Mouse (Mus musculus): ENCODE results near the gene Ptprg. TPM values are rescaled to one million over a fixed set of nuclear protein-coding genes. Genes with fewer than 3 reads are reported as not detected.

The Ptprg gene
- polyA plus RNA-seq, 1 experiment from 2014 or later: 15.8 TPM

DNA sequence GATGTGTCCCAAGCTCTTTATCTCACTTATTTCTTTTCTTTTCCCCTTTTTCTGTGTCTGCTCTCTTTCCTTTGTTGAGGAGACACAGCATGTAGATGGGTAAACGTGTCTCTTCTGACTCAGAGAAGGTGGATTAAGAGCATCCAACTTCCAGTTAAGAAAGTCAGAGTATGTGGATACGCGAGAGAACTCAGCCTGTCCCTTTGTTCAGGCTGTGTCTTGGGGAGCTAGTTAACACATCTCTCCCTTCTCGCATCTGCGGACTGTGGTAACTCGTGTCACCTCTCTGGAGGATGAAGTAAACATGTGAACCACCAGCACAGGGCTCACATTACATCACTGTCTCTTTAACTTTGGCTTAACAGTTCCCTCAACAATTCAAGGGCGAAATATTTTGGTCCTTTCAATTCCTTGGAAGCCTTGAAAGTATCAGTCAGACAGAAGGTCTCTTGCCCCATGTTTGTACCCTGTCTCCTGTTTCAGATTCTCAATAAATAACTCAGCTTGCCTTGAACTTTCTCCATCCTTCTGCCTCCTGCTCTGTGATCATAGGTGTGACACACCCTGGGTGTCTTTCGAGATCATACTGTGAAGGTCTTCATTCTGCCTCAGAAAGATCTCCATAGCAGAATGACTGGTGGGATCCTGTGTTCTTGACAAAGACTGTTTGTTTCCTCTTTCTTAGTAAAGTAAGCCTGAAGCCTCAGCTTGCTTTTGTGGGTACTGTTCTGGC is 51.0 kb downstream of the Ptprg start:
- H3K9me3 ChIP-seq (ENCODE audit: control insufficient read depth, low read length): no peaks in the 10 kb centered on the region
- no peak overlapping the region for H3K4me2 ChIP-seq (ENCODE audit: low read length)
- no peaks in the 10 kb centered on the region for H3K27me3 ChIP-seq (ENCODE audit: control insufficient read depth, insufficient read depth, low read length)
- no peak for ATAC-seq (ENCODE audit: insufficient number of reproducible peaks, insufficient read depth, low FRiP score, low read depth)
- no peak overlapping the region for H3K27ac ChIP-seq (replicated peaks in 1 of 2; ENCODE audit: control insufficient read depth in 1 of 2, insufficient read depth in 1 of 2, low read depth in 2 of 2, low read length in 2 of 2)
- no peaks in the 10 kb centered on the region for H3K36me3 ChIP-seq (ENCODE audit: control insufficient read depth, insufficient read depth, low read length)
- no peak overlapping the region for H3K4me3 ChIP-seq (ENCODE audit: control insufficient read depth in 1 of 2, insufficient read depth in 1 of 2, low read depth in 1 of 2, low read length in 2 of 2)
- WGBS: 62% methylated on average over 8 of the region's 8 CpGs
- 0 out of 4 replicates have a peak, but pooled peaks cover 0 to 3% of the 10 kb centered on the region in 2 experiments for H3K4me1 ChIP-seq (ENCODE audit: control insufficient read depth in 2 of 2, insufficient read depth in 2 of 2, low read length in 2 of 2)
- H3K9ac ChIP-seq (ENCODE audit: low read length): no peak overlapping the region

DNA sequence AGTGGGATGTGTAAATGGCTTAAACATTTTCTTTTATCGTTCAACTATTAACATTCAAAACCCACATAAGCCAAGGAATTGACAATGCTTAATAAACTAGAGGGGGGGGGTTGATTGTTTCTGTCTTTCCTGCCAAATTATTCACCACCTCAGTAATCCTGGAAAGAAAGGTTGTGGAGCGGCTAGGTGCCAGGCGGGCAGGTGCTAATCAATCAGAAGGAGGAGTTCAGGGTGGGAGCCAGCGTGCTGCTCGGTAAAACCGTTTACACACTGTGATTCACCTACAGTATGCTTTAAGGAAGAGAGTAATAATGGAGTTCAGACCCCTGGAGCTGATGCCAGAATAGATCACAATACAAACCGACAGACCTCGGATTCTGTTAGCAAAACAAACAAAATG is 55.0 kb downstream of the Ptprg start:
- ATAC-seq (ENCODE audit: insufficient number of reproducible peaks, insufficient read depth, low FRiP score, low read depth): no peak
- Histone ChIP-seq H3K4me2 (ENCODE audit: low read length) (no peak overlapping the region), H3K9ac (ENCODE audit: low read length) (no peak overlapping the region), H3K27me3 (ENCODE audit: control insufficient read depth, insufficient read depth, low read length) (no peaks in the 10 kb centered on the region), H3K9me3 (ENCODE audit: control insufficient read depth, low read length) (no peaks in the 10 kb centered on the region), H3K36me3 (ENCODE audit: control insufficient read depth, insufficient read depth, low read length) (no peaks in the 10 kb centered on the region), H3K4me3 (ENCODE audit: control insufficient read depth in 1 of 2, insufficient read depth in 1 of 2, low read depth in 1 of 2, low read length in 2 of 2) (no peak overlapping the region), H3K4me1 (ENCODE audit: control insufficient read depth in 2 of 2, insufficient read depth in 2 of 2, low read length in 2 of 2) (0 out of 4 replicates have a peak, but pooled peaks cover 0 to 3% of the 10 kb centered on the region in 2 experiments), H3K27ac (replicated peaks in 1 of 2; ENCODE audit: control insufficient read depth in 1 of 2, insufficient read depth in 1 of 2, low read depth in 2 of 2, low read length in 2 of 2) (no peak overlapping the region)
- WGBS: 64% methylated on average over 8 of the region's 8 CpGs

GRCm38 (mm10) chr14:11609857-11610582 is 56.7 kb downstream of the Ptprg start:
- no peaks in the 10 kb centered on the region for H3K9me3 ChIP-seq (ENCODE audit: control insufficient read depth, low read length)
- no peaks in the 10 kb centered on the region for H3K36me3 ChIP-seq (ENCODE audit: control insufficient read depth, insufficient read depth, low read length)
- ATAC-seq (ENCODE audit: insufficient number of reproducible peaks, insufficient read depth, low FRiP score, low read depth): no peak
- H3K9ac ChIP-seq (ENCODE audit: low read length): no peak overlapping the region
- H3K4me2 ChIP-seq (ENCODE audit: low read length): no peak overlapping the region
- no peak overlapping the region for H3K4me3 ChIP-seq (ENCODE audit: control insufficient read depth in 1 of 2, insufficient read depth in 1 of 2, low read depth in 1 of 2, low read length in 2 of 2)
- H3K4me1 ChIP-seq (ENCODE audit: control insufficient read depth in 2 of 2, insufficient read depth in 2 of 2, low read length in 2 of 2): peaks cover 0 to 4% of the 10 kb centered on the region in 2 experiments; a peak in 1 of 4 replicates
- H3K27me3 ChIP-seq (ENCODE audit: control insufficient read depth, insufficient read depth, low read length): no peaks in the 10 kb centered on the region
- WGBS: 87% methylated on average over 7 of the region's 7 CpGs
- no peak overlapping the region for H3K27ac ChIP-seq (replicated peaks in 1 of 2; ENCODE audit: control insufficient read depth in 1 of 2, insufficient read depth in 1 of 2, low read depth in 2 of 2, low read length in 2 of 2)

DNA sequence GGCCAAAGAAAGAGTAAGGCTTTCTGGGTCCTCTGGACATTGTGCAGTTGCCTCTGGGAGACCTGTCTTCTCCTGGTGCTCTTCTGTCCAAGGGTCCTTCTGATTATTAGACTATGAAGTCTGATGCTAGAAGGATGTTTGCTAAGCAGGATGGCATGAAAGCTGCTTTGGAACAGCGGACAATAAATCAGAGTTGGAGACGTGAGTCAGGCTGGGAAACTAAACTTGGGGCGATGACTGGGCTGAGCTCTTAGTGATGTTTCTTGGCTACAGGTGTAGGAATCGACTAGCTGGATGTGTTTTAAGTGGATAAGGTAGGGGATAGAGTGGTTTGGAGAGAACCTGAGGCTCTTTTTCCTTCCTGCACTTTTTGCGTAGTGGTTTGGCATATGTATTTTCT is 59.1 kb downstream of the Ptprg start:
- Histone ChIP-seq H3K4me1 (ENCODE audit: control insufficient read depth in 2 of 2, insufficient read depth in 2 of 2, low read length in 2 of 2) (peaks cover 8 to 20% of the 10 kb centered on the region in 2 experiments), H3K9ac (ENCODE audit: low read length) (no peak overlapping the region), H3K9me3 (ENCODE audit: control insufficient read depth, low read length) (no peaks in the 10 kb centered on the region), H3K27ac (replicated peaks in 1 of 2; ENCODE audit: control insufficient read depth in 1 of 2, insufficient read depth in 1 of 2, low read depth in 2 of 2, low read length in 2 of 2) (no peak overlapping the region), H3K4me3 (ENCODE audit: control insufficient read depth in 1 of 2, insufficient read depth in 1 of 2, low read depth in 1 of 2, low read length in 2 of 2) (no peak overlapping the region), H3K36me3 (ENCODE audit: control insufficient read depth, insufficient read depth, low read length) (no peaks in the 10 kb centered on the region), H3K27me3 (ENCODE audit: control insufficient read depth, insufficient read depth, low read length) (no peaks in the 10 kb centered on the region), H3K4me2 (ENCODE audit: low read length) (no peak overlapping the region)
- ATAC-seq (ENCODE audit: insufficient number of reproducible peaks, insufficient read depth, low FRiP score, low read depth): no peak
- 90% methylated on average over 5 of the region's 5 CpGs for WGBS

GRCm38 (mm10) chr14:11613146-11613545 is 59.8 kb downstream of the Ptprg start:
- no peak for ATAC-seq (ENCODE audit: insufficient number of reproducible peaks, insufficient read depth, low FRiP score, low read depth)
- Histone ChIP-seq H3K9me3 (ENCODE audit: control insufficient read depth, low read length) (no peaks in the 10 kb centered on the region), H3K4me3 (ENCODE audit: control insufficient read depth in 1 of 2, insufficient read depth in 1 of 2, low read depth in 1 of 2, low read length in 2 of 2) (no peak overlapping the region), H3K36me3 (ENCODE audit: control insufficient read depth, insufficient read depth, low read length) (no peaks in the 10 kb centered on the region), H3K9ac (ENCODE audit: low read length) (no peak overlapping the region), H3K4me1 (ENCODE audit: control insufficient read depth in 2 of 2, insufficient read depth in 2 of 2, low read length in 2 of 2) (peaks cover 13 to 23% of the 10 kb centered on the region in 2 experiments), H3K4me2 (ENCODE audit: low read length) (no peak overlapping the region), H3K27ac (replicated peaks in 1 of 2; ENCODE audit: control insufficient read depth in 1 of 2, insufficient read depth in 1 of 2, low read depth in 2 of 2, low read length in 2 of 2) (no peak overlapping the region), H3K27me3 (ENCODE audit: control insufficient read depth, insufficient read depth, low read length) (no peaks in the 10 kb centered on the region)
- WGBS: 73% methylated on average over 3 of the region's 3 CpGs

DNA sequence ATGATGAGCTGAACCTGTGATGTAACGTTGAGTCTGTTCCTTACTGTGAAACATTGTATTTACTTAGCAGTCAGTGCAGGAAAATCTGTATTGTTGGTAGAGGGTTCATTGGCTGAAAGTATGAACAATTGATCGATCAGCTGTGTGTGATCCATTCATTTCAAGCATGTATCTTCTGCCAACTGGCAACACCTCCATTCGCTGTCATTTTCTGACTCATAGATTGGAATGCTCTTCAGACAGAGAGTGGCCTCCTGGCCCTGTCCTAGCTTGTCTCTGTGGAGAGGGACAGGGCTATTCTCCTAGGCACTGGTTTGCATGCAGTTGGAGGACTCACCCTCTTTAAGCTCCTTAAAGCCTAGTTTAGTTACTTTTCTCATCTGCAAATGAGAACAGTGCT is 62.4 kb downstream of the Ptprg start:
- no peak for ATAC-seq (ENCODE audit: insufficient number of reproducible peaks, insufficient read depth, low FRiP score, low read depth)
- no peaks in the 10 kb centered on the region for H3K36me3 ChIP-seq (ENCODE audit: control insufficient read depth, insufficient read depth, low read length)
- no peak overlapping the region for H3K9ac ChIP-seq (ENCODE audit: low read length)
- H3K4me1 ChIP-seq (ENCODE audit: control insufficient read depth in 2 of 2, insufficient read depth in 2 of 2, low read length in 2 of 2): peaks cover 13 to 23% of the 10 kb centered on the region in 2 experiments
- WGBS: 84% methylated on average over 3 of the region's 3 CpGs
- no peak overlapping the region for H3K4me3 ChIP-seq (ENCODE audit: control insufficient read depth in 1 of 2, insufficient read depth in 1 of 2, low read depth in 1 of 2, low read length in 2 of 2)
- H3K4me2 ChIP-seq (ENCODE audit: low read length): no peak overlapping the region
- no peaks in the 10 kb centered on the region for H3K27me3 ChIP-seq (ENCODE audit: control insufficient read depth, insufficient read depth, low read length)
- H3K27ac ChIP-seq (replicated peaks in 1 of 2; ENCODE audit: control insufficient read depth in 1 of 2, insufficient read depth in 1 of 2, low read depth in 2 of 2, low read length in 2 of 2): no peak overlapping the region
- no peaks in the 10 kb centered on the region for H3K9me3 ChIP-seq (ENCODE audit: control insufficient read depth, low read length)

DNA sequence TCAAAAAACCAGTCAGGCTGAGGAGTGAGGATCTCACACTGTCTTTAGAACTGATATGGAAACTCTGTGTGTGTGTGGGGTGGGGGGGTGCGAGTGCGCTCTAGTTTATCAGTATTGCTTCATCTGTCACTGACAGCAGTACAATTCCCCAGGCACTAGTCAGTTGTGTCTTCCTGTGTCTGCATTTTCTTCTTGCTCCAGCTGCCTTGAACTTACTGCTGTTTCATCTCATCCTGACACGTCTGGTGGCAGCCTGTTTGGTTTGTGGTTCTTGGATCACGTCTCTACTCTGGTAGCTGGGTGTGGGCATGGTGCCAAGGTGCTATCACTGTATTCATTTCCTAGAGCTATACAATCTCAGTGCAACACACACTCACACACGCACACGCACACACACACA is 64.0 kb downstream of the Ptprg start:
- H3K27me3 ChIP-seq (ENCODE audit: control insufficient read depth, insufficient read depth, low read length): no peaks in the 10 kb centered on the region
- WGBS: 19% methylated on average over 6 of the region's 6 CpGs
- H3K36me3 ChIP-seq (ENCODE audit: control insufficient read depth, insufficient read depth, low read length): no peaks in the 10 kb centered on the region
- peak overlapping the region; percentile 17 to 41; a peak in 2 of 4 replicates for H3K27ac ChIP-seq (replicated peaks in 1 of 2; ENCODE audit: control insufficient read depth in 1 of 2, insufficient read depth in 1 of 2, low read depth in 2 of 2, low read length in 2 of 2)
- H3K9me3 ChIP-seq (ENCODE audit: control insufficient read depth, low read length): no peaks in the 10 kb centered on the region
- no peak overlapping the region for H3K9ac ChIP-seq (ENCODE audit: low read length)
- no peak overlapping the region for H3K4me2 ChIP-seq (ENCODE audit: low read length)
- peak; percentile 78 for ATAC-seq (ENCODE audit: insufficient number of reproducible peaks, insufficient read depth, low FRiP score, low read depth)
- H3K4me1 ChIP-seq (ENCODE audit: control insufficient read depth in 2 of 2, insufficient read depth in 2 of 2, low read length in 2 of 2): peaks cover 13 to 23% of the 10 kb centered on the region in 2 experiments
- H3K4me3 ChIP-seq (ENCODE audit: control insufficient read depth in 1 of 2, insufficient read depth in 1 of 2, low read depth in 1 of 2, low read length in 2 of 2): no peak overlapping the region
